Mouse (Mus musculus) common myeloid progenitor, adult 5-6 weeks (primary cell): ENCODE data around the gene Las1l. TPM values are rescaled to one million over a fixed set of nuclear protein-coding genes. Genes with fewer than 3 reads are reported as not detected.
A peak's percentile ranks its signal among the peaks of the same experiment; 100 is the strongest.
"Not testable (repeated sequence)": the region's sequence is repeated elsewhere in the genome, so short reads cannot be mapped to it uniquely, and the experiment has no call there.

Experiments
- ATAC-seq: replicated peaks from 2 replicates; pipeline ENCODE4 v1.8.0; 2016; ENCODE audit warnings: low read depth, mild to moderate bottlenecking, moderate TSS enrichment, inconsistent platforms; ENCODE audit not compliant: poor library complexity, severe bottlenecking
- total RNA-seq: library from RNA; stranded (forward); fragments of 200-1000, 187-1606 nt; gene quantifications from 2 replicates; pipeline ENCODE4 v1.2.3, GENCODE M21; 2017

The Las1l gene
- total RNA-seq: 44.4 and 50.4 TPM in 2 replicates

GRCm38 (mm10) chrX:95956497-95957293 lies at the start of gene Las1l:
TSS of gene Las1l (minus strand) at chrX:95956962.
- ATAC-seq: peak; percentile 99

- ATAC-seq: no peak
These were observed 49.6 kb upstream of the Las1l start for GRCm38 (mm10) chrX:96006395-96006794.

- 0 out of 2 replicates have a peak, but pooled peaks have one; percentile 50 for ATAC-seq
These were observed 42.8 kb upstream of the Las1l start for GRCm38 (mm10) chrX:95999601-96000000.

GRCm38 (mm10) chrX:95993206-95993605 lies 36.4 kb upstream of the Las1l start:
- ATAC-seq: no peak

GRCm38 (mm10) chrX:95969936-95970335 lies 13.2 kb upstream of the Las1l start:
- ATAC-seq: no peak

GRCm38 (mm10) chrX:95969116-95969515 lies 12.4 kb upstream of the Las1l start:
- no peak for ATAC-seq

- peak; percentile 89 for ATAC-seq
These were observed 11.8 kb upstream of the Las1l start for GRCm38 (mm10) chrX:95968594-95968965.

GRCm38 (mm10) chrX:95967847-95968593 lies 11.3 kb upstream of the Las1l start:
- peak; percentile 73 for ATAC-seq

- ATAC-seq: no peak
These were observed 8.3 kb upstream of the Las1l start for GRCm38 (mm10) chrX:95965036-95965435.

GRCm38 (mm10) chrX:95963366-95963765 lies 6.6 kb upstream of the Las1l start:
- no peak for ATAC-seq

- ATAC-seq: not testable (repeated sequence)
These were observed 699 bp upstream of the Las1l start for GRCm38 (mm10) chrX:95957461-95957860.

GRCm38 (mm10) chrX:95950776-95951175 lies 6.0 kb downstream of the Las1l start:
- ATAC-seq: peak; percentile 79; the same call in 1 of the 2 replicates

GRCm38 (mm10) chrX:95948135-95948534 lies 8.6 kb downstream of the Las1l start:
- ATAC-seq: no peak

- no peak for ATAC-seq
These were observed 11.3 kb downstream of the Las1l start for GRCm38 (mm10) chrX:95945496-95945895.

GRCm38 (mm10) chrX:95935481-95935880 lies 21.3 kb downstream of the Las1l start:
- no peak for ATAC-seq

- no peak for ATAC-seq
These were observed 54.0 kb downstream of the Las1l start for GRCm38 (mm10) chrX:95902716-95903115.

Other genes with a start within 250 kb of the Las1l start
- gene Zc3h12b, start 245.3 kb downstream of the Las1l start, total RNA-seq: 3.4 and 4.8 TPM in 2 replicates
- 134 and 168 TPM in 2 replicates for gene Msn, start 139.1 kb upstream of the Las1l start, total RNA-seq